Comparison of ENCODE assay signal across 9 mouse cellular contexts in the genomic region with DNA sequence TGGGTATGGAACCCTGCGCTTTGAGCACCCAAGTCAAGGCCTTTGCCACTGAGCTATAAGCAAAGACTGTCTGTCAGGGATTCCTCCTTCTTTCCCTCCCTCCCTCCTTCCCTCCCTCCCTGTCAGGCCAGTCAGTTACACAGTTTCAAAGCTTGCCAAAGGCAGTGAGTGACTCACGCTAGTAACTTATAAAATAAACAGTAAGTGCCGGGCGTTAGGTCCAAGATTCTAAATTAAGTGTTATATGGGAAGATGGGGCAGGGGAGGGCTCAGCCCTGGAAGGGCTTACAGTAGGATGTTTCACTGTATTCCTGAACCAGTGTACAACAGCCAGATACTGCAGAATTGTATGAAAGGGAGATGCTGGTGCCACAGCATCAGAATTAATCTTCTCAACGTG. TPM values are rescaled to one million over a fixed set of nuclear protein-coding genes. Genes with fewer than 3 reads are reported as not detected.
DNase-seq lines count a peak whose midpoint lies in the region; ATAC-seq and TF ChIP-seq lines count a peak whose summit lies in the region.
"Had no signal": no experiment of that assay in that cellular context is flagged by ENCODE, and none has a peak within 500 bp of the region (broad histone marks: within the 10 kb centered on the region; RNA-seq: fewer than 3 reads in every experiment).

No protein-coding gene starts in this region.

- no peak for DNase-seq in heart, embryonic 10.5 days (ENCODE audit: low spot score)
- DNase-seq in heart, postnatal 36 days, result no peak
- no peak for DNase-seq in hindbrain, embryonic 14.5 days (ENCODE audit: low spot score)
- no peak for DNase-seq in spleen, postnatal 10 days (ENCODE audit: low spot score in 2 of 2)
- DNase-seq in layer of hippocampus, adult 9-11 months, result no peak
- DNase-seq: thymus, postnatal 14 days had no signal

- WGBS in heart, embryonic 10.5 days, result 42% methylated on average over 5 of the region's 5 CpGs
- 61% methylated on average over 5 of the region's 5 CpGs for WGBS in hindbrain, embryonic 14.5 days
- WGBS in midbrain, embryonic 13.5 days, result 62% methylated on average over 5 of the region's 5 CpGs

- no peaks in the 10 kb centered on the region for H3K36me3 ChIP-seq in heart, embryonic 10.5 days
- no peaks in the 10 kb centered on the region for H3K36me3 ChIP-seq in hindbrain, embryonic 14.5 days (replicated peaks; ENCODE audit: control insufficient read depth, insufficient read depth)
- H3K36me3 ChIP-seq in midbrain, embryonic 13.5 days, result no peaks in the 10 kb centered on the region

- H3K27me3 ChIP-seq in heart, embryonic 10.5 days (ENCODE audit: insufficient read depth, poor library complexity, severe bottlenecking), result peaks cover 18% of the 10 kb centered on the region; the same call in 1 of the 2 replicates
- peaks cover 7% of the 10 kb centered on the region for H3K27me3 ChIP-seq in hindbrain, embryonic 14.5 days (ENCODE audit: control insufficient read depth, insufficient read depth, low read length)
- H3K27me3 ChIP-seq in midbrain, embryonic 13.5 days, result peaks cover 40% of the 10 kb centered on the region

- ATAC-seq in hindbrain, embryonic 14.5 days (ENCODE audit: low FRiP score), result no peak
- no peak for ATAC-seq in midbrain, embryonic 13.5 days
- no peak for ATAC-seq in megakaryocyte-erythroid progenitor cell, adult 5-6 weeks (replicated peaks; ENCODE audit: low FRiP score, low TSS enrichment, poor library complexity, severe bottlenecking)

- intact Hi-C loops in heart, postnatal 36 days (cut with DNase I), result loop anchor here (5.0 kb wide), 6 partner anchors 79 to 669 kb away; no protein-coding TSS in a partner anchor

- no peak for TF ChIP-seq POLR2A in cortical plate, adult 2 months (IDR thresholded peaks at IDR 0.05; ENCODE audit: extremely low read depth, insufficient read depth, low read length)

- no peak for TF ChIP-seq CTCF in cortical plate, adult 2 months (IDR thresholded peaks at IDR 0.05; ENCODE audit: extremely low read depth, insufficient read depth, low read length)

- H3K4me2 ChIP-seq in hindbrain, embryonic 14.5 days (replicated peaks), result peak overlapping the region; percentile 94
- H3K4me2 ChIP-seq in midbrain, embryonic 13.5 days (replicated peaks), result peak overlapping the region; percentile 87

- peak overlapping the region; percentile 76 for H3K4me3 ChIP-seq in heart, embryonic 10.5 days
- peak overlapping the region; percentile 31; the same call in 1 of the 2 replicates for H3K4me3 ChIP-seq in cortical plate, adult 2 months (ENCODE audit: insufficient read depth, low read length)
- peak overlapping the region; percentile 84; the same call in 1 of the 2 replicates for H3K4me3 ChIP-seq in hindbrain, embryonic 14.5 days (replicated peaks; ENCODE audit: low read length)
- no peak overlapping the region for H3K4me3 ChIP-seq in midbrain, embryonic 13.5 days (replicated peaks)

- peaks cover 5% of the 10 kb centered on the region; the same call in 1 of the 2 replicates for H3K4me1 ChIP-seq in heart, embryonic 10.5 days
- 0 out of 2 replicates have a peak, but pooled peaks cover 2% of the 10 kb centered on the region for H3K4me1 ChIP-seq in cortical plate, adult 2 months (ENCODE audit: control insufficient read depth, insufficient read depth, low read length)
- peaks cover 15% of the 10 kb centered on the region; the same call in 1 of the 2 replicates for H3K4me1 ChIP-seq in hindbrain, embryonic 14.5 days (replicated peaks; ENCODE audit: control insufficient read depth, insufficient read depth, low read length)
- H3K4me1 ChIP-seq in midbrain, embryonic 13.5 days (replicated peaks), result peaks cover 29% of the 10 kb centered on the region

- no peak overlapping the region for H3K9ac ChIP-seq in hindbrain, embryonic 14.5 days
- H3K9ac ChIP-seq in midbrain, embryonic 13.5 days (replicated peaks), result no peak overlapping the region

- no peaks in the 10 kb centered on the region for H3K9me3 ChIP-seq in heart, embryonic 10.5 days
- no peaks in the 10 kb centered on the region for H3K9me3 ChIP-seq in hindbrain, embryonic 14.5 days (ENCODE audit: control insufficient read depth, low read length)
- H3K9me3 ChIP-seq in midbrain, embryonic 13.5 days, result no peaks in the 10 kb centered on the region

- H3K27ac ChIP-seq in heart, embryonic 10.5 days, result no peak overlapping the region
- no peak overlapping the region for H3K27ac ChIP-seq in cortical plate, adult 2 months (ENCODE audit: insufficient read depth, low read length)
- H3K27ac ChIP-seq in hindbrain, embryonic 14.5 days, result no peak overlapping the region
- H3K27ac ChIP-seq in midbrain, embryonic 13.5 days, result no peak overlapping the region

RNA-seq across cellular contexts. Expression of gene Ptprm, which starts 2.8 kb away (rescaled TPM):
- 12.6 and 13.6 TPM in 2 replicates for polyA plus RNA-seq in heart, embryonic 10.5 days (2016; fragmentation: Nextera tagmentation; extraction: Ambion mirVana)
- 10 to 100 TPM; 85.0 to 90.6 TPM for total RNA-seq in heart, postnatal 36 days (2021)
- 19.9 and 21.8 TPM in 2 replicates for polyA plus RNA-seq in cortical plate, adult 2 months (2012; rRNA removed)
- 31.4 TPM in 2 replicates for polyA plus RNA-seq in hindbrain, embryonic 14.5 days (2014; fragmentation: Nextera tagmentation; extraction: Ambion mirVana)
- 9.2 and 10.6 TPM in 2 replicates for polyA plus RNA-seq in midbrain, embryonic 13.5 days (2015; fragmentation: Nextera tagmentation; extraction: Ambion mirVana)
- total RNA-seq in megakaryocyte-erythroid progenitor cell, adult 5-6 weeks (2014; fragmentation: Nextera tagmentation), result not detected in 2 replicates
- not detected in 2 replicates for total RNA-seq in megakaryocyte-erythroid progenitor cell, adult 5-6 weeks (2017)
